Mouse (Mus musculus): Measurements from ENCODE around the gene Cyp1a2. TPM values are rescaled to one million over a fixed set of nuclear protein-coding genes. Genes with fewer than 3 reads are reported as not detected.

Gene Cyp1a2
- total and polyA plus RNA-seq, 2 experiments from 2014 or later, result not detected

- DNase-seq (ENCODE audit: low spot score) (no peak), ATAC-seq (no peak)
- Histone ChIP-seq H3K4me1 (ENCODE audit: insufficient read depth, low read length) (peaks cover 4% of the 10 kb centered on the region; the same call in 1 of the 2 replicates), H3K4me2 (ENCODE audit: low read depth, low read length) (no peak overlapping the region), H3K9ac (replicated peaks; ENCODE audit: low read length) (no peak overlapping the region), H3K36me3 (ENCODE audit: insufficient read depth, low read length) (no peaks in the 10 kb centered on the region), H3K4me3 (ENCODE audit: low read length) (no peak overlapping the region), H3K27ac (no peak overlapping the region), H3K27me3 (ENCODE audit: insufficient read depth, low read length) (no peaks in the 10 kb centered on the region), H3K9me3 (ENCODE audit: low read length) (no peaks in the 10 kb centered on the region)
- no peak for TF ChIP-seq CTCF (IDR thresholded peaks at IDR 0.05; ENCODE audit: low read depth)
- WGBS, result 71% methylated on average over 9 of the region's 9 CpGs
Observed at GRCm38 (mm10) chr9:57652351-57652750, 31.2 kb downstream of the Cyp1a2 start.

GRCm38 (mm10) chr9:57650786-57651311 lies 32.7 kb downstream of the Cyp1a2 start:
- no peak for TF ChIP-seq CTCF (IDR thresholded peaks at IDR 0.05; ENCODE audit: low read depth)
- no peaks in the 10 kb centered on the region for H3K9me3 ChIP-seq (ENCODE audit: low read length)
- peak overlapping the region; percentile 67 for H3K27ac ChIP-seq
- ATAC-seq (peak; percentile 72), DNase-seq (ENCODE audit: low spot score) (peak; percentile 75)
- no peaks in the 10 kb centered on the region for H3K27me3 ChIP-seq (ENCODE audit: insufficient read depth, low read length)
- H3K4me2 ChIP-seq (ENCODE audit: low read depth, low read length), result no peak overlapping the region
- WGBS, result 21% methylated on average over 6 of the region's 6 CpGs
- no peak overlapping the region for H3K9ac ChIP-seq (replicated peaks; ENCODE audit: low read length)
- no peak overlapping the region for H3K4me3 ChIP-seq (ENCODE audit: low read length)
- no peaks in the 10 kb centered on the region for H3K36me3 ChIP-seq (ENCODE audit: insufficient read depth, low read length)
- peaks cover 4% of the 10 kb centered on the region; the same call in 1 of the 2 replicates for H3K4me1 ChIP-seq (ENCODE audit: insufficient read depth, low read length)

- no peak for TF ChIP-seq CTCF (IDR thresholded peaks at IDR 0.05; ENCODE audit: low read depth)
- 90% methylated on average over 6 of the region's 6 CpGs for WGBS
Observed at GRCm38 (mm10) chr9:57650130-57650785, 33.2 kb downstream of the Cyp1a2 start.

GRCm38 (mm10) chr9:57647286-57648108 lies 36.0 kb downstream of the Cyp1a2 start:
- H3K4me3 ChIP-seq (ENCODE audit: low read length), result no peak overlapping the region
- WGBS, result 81% methylated on average over 4 of the region's 4 CpGs
- no peaks in the 10 kb centered on the region for H3K9me3 ChIP-seq (ENCODE audit: low read length)
- TF ChIP-seq CTCF (IDR thresholded peaks at IDR 0.05; ENCODE audit: low read depth), result no peak
- H3K9ac ChIP-seq (replicated peaks; ENCODE audit: low read length), result no peak overlapping the region
- peaks cover 24% of the 10 kb centered on the region for H3K4me1 ChIP-seq (ENCODE audit: insufficient read depth, low read length)
- no peaks in the 10 kb centered on the region for H3K36me3 ChIP-seq (ENCODE audit: insufficient read depth, low read length)
- DNase-seq (ENCODE audit: low spot score), result no peak
- no peaks in the 10 kb centered on the region for H3K27me3 ChIP-seq (ENCODE audit: insufficient read depth, low read length)
- no peak overlapping the region for H3K4me2 ChIP-seq (ENCODE audit: low read depth, low read length)
- no peak for ATAC-seq
- no peak overlapping the region for H3K27ac ChIP-seq

More at GRCm38 (mm10) chr9:57650130-57650785, 33.2 kb downstream of the Cyp1a2 start:
- Histone ChIP-seq H3K4me3 (ENCODE audit: low read length) (no peak overlapping the region), H3K4me1 (ENCODE audit: insufficient read depth, low read length) (peaks cover 4% of the 10 kb centered on the region; the same call in 1 of the 2 replicates), H3K36me3 (ENCODE audit: insufficient read depth, low read length) (no peaks in the 10 kb centered on the region), H3K4me2 (ENCODE audit: low read depth, low read length) (no peak overlapping the region), H3K9ac (replicated peaks; ENCODE audit: low read length) (no peak overlapping the region), H3K27ac (peak overlapping the region; percentile 67; the same call in 1 of the 2 replicates), H3K27me3 (ENCODE audit: insufficient read depth, low read length) (no peaks in the 10 kb centered on the region), H3K9me3 (ENCODE audit: low read length) (no peaks in the 10 kb centered on the region)
- no peak for DNase-seq (ENCODE audit: low spot score)
- ATAC-seq, result no peak

- Histone ChIP-seq H3K27me3 (ENCODE audit: insufficient read depth, low read length) (no peaks in the 10 kb centered on the region), H3K4me3 (ENCODE audit: low read length) (no peak overlapping the region), H3K27ac (no peak overlapping the region), H3K9ac (replicated peaks; ENCODE audit: low read length) (no peak overlapping the region), H3K4me1 (ENCODE audit: insufficient read depth, low read length) (peaks cover 25% of the 10 kb centered on the region), H3K9me3 (ENCODE audit: low read length) (no peaks in the 10 kb centered on the region), H3K36me3 (ENCODE audit: insufficient read depth, low read length) (0 out of 2 replicates have a peak, but pooled peaks cover 4% of the 10 kb centered on the region), H3K4me2 (ENCODE audit: low read depth, low read length) (no peak overlapping the region)
- DNase-seq (ENCODE audit: low spot score) (no peak), ATAC-seq (no peak)
- WGBS, result 66% methylated on average over 12 of the region's 12 CpGs
- no peak for TF ChIP-seq CTCF (IDR thresholded peaks at IDR 0.05; ENCODE audit: low read depth)
Observed at GRCm38 (mm10) chr9:57646551-57647103, 36.9 kb downstream of the Cyp1a2 start.

All from hindbrain, postnatal 0 days (tissue).